Mouse (Mus musculus): ENCODE measurements at regions not wholly inside any gene's neighbourhood (a gene's known extent, or its start where the extent isn't known, plus 50 kb on each side); places are given as distances from the start of the nearest gene placed in this dataset.

- no peak for ATAC-seq (replicated peaks; ENCODE audit: low read depth, poor library complexity, severe bottlenecking)
These were observed 133.0 kb downstream of the Bcas1 start for GRCm38 (mm10) chr2:170294657-170295056.

DNA sequence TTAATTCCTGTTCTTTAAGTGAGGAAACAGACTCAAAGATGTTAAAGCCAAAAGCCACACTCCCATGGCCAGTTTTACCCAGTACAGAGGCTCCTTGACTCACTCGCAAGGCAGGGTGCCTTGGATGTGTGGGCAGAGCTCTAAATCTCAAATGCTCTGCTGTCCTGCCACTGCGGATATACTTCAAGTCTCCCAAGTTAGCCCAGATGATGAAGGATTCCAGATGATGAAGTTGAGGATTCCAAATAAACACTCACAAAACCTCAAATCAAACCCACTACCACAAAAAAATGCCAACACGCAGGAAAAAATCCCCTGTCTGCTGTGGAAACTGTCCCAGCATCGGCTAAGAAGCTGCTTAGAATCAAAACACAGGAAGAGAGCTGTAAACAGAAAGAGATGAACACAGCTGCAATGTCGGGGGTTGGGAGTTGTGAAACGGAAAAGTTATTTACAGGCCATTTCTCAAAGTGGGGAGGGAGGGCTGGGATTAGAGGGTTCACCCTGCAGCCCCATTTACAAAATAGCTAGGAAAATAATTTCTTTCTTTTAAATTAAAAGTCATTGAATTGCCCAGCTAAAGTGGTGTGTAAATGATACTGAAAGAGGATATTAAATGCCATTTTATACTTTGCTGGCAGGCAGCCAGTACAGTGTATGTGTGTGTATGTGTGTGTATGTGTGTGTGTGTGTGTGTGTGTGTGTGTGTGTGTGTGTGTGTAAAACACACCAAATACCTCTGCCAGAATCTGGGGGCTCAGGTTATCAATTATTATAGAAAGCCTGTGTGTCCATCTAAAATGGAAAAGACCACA is 135.6 kb downstream of the Bcas1 start:
- ATAC-seq (replicated peaks; ENCODE audit: low read depth, poor library complexity, severe bottlenecking) = peak; percentile 33; the same call in 1 of the 2 replicates

GRCm38 (mm10) chr2:170289378-170289960 is 138.2 kb downstream of the Bcas1 start:
- ATAC-seq (replicated peaks; ENCODE audit: low read depth, poor library complexity, severe bottlenecking) = no peak

- no peak for ATAC-seq (replicated peaks; ENCODE audit: low read depth, poor library complexity, severe bottlenecking)
These were observed 138.9 kb downstream of the Bcas1 start for GRCm38 (mm10) chr2:170288787-170289186.

GRCm38 (mm10) chr2:170288196-170288595 is 139.4 kb downstream of the Bcas1 start:
- no peak for ATAC-seq (replicated peaks; ENCODE audit: low read depth, poor library complexity, severe bottlenecking)

DNA sequence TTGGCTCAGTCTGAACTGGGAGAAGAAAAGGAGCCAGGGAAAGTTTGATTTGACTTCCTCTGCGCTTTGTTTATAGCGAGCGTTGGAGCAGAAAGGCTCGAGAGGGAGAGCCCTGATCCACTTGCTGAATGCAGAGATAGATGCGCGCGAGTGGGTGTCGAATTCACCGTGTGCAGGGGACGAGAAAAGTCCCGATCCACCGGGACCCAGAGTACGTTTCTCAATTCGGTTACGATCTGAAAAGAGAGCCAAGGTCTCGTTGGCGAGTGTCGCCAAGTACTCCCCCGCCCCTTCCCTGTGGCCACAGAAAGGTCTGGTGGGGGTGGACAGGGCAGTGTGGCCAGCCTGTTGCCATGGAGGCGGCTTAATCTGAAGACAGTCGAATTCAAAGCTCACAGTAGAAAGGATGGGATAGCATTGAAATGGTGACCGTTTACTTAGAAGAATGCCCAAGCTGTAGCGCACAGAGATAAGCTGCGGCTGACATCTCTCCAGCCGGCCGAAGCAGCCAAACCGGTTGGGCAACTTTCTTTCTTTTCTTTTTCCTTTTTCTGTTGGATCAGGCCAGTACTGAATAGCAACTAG is 139.5 kb upstream of the Zfp217 start:
- peak; percentile 31; the same call in 1 of the 2 replicates for ATAC-seq (replicated peaks; ENCODE audit: low read depth, poor library complexity, severe bottlenecking)

GRCm38 (mm10) chr2:170286773-170287172 is 138.9 kb upstream of the Zfp217 start:
- no peak for ATAC-seq (replicated peaks; ENCODE audit: low read depth, poor library complexity, severe bottlenecking)

- ATAC-seq (replicated peaks; ENCODE audit: low read depth, poor library complexity, severe bottlenecking) = no peak
These were observed 134.6 kb upstream of the Zfp217 start for GRCm38 (mm10) chr2:170282463-170282862.

DNA sequence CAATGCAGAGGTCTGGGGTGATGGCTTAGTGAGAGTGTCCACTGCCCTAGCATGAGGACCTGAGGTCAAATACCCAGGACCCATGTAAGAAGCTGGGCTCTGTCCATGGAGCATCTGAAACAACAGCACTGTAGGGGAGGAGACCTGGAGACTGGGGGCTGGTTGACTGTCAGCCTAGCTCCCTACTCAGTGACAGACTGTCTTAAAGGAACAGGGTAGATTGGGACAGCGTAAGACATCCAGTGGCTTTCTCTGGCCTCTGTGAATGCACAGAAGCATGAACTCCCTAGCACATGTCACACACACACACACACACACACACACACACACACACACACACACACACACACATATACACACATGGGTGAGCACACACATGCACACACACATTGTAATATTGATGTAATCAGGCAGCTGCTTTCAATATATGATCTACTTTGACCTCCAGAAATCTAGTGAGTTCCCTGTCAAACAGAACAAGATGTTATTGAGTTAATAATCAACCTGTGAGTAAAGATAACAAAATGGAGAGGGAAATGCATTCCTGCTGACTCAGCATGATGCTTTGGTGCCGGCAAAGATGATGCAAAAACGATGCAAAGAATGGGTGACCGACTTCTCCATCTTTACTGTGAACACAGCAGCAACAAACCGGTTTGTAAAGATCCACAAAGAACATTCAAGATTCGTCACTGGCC is 133.6 kb upstream of the Zfp217 start:
- ATAC-seq (replicated peaks; ENCODE audit: low read depth, poor library complexity, severe bottlenecking) = no peak

GRCm38 (mm10) chr2:170280733-170281132 is 132.8 kb upstream of the Zfp217 start:
- peak; percentile 66; the same call in 1 of the 2 replicates for ATAC-seq (replicated peaks; ENCODE audit: low read depth, poor library complexity, severe bottlenecking)

DNA sequence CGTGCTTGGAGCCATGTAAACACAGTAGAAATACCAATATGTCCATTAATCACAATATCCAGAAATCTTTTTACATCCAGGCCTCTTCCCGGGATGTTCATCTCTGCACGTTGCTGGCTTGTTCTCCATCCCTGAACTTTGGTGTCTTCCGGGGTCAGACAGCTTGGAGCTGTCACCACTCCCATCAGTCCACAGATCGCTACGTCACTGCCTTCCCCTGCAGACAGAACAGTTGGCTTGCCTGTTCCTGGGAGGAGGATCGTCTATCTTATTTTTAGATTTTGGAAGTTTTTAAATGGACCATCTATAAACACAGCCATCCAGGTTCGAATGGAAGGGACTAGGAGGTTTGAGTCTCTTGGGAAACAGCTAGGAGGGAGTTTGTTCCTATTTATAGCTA is 130.0 kb upstream of the Zfp217 start:
- no peak for ATAC-seq (replicated peaks; ENCODE audit: low read depth, poor library complexity, severe bottlenecking)

DNA sequence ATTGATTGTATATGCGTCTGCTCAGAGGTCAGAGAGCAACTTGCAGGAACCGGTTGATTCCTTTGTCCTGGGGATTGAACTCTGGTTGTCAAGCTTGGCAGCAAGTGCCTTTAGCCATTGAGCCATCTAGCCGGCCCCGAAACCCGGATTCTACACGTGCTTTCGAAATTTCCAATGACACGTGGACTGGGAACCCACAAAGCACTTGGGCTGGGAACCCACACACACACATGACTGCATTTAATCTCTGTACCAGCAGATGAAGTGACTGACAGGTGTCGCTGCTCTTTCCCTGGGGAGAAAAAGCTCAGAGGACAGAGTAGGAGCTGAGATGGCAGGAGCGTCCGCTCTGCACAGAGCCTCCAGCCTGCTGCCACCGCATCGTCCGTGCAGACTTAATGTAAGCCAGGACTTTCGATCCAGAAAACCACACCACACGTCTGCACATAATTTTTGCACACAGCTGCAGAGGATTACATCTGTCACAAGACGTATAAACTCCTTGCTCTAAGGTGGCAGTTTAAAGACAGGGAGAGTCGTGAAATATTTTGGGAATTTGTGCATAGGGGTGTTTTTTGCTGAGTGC is 129.4 kb upstream of the Zfp217 start:
- ATAC-seq (replicated peaks; ENCODE audit: low read depth, poor library complexity, severe bottlenecking) = no peak

DNA sequence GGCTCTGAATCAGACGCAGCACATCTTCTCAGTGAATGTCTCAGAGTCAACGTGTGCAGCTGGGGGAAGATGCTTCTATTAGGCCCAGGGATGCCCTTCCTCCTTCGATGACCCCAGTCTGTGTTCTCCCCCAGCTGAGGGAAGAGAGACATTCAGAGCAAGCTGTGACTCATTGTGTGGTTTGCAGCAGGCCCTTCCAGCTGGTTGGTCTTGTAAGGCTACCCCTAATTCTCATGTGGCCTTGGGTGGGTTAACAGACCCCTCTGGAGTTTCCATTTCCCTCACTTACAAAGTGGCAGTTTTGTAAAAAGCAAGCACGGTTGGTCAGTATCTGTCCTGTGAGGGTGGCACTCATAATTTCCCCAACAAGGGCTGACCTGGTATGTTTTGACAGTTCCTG is 127.8 kb upstream of the Zfp217 start:
- ATAC-seq (replicated peaks; ENCODE audit: low read depth, poor library complexity, severe bottlenecking) = no peak

GRCm38 (mm10) chr2:170269926-170270577 is 122.1 kb upstream of the Zfp217 start:
- no peak for ATAC-seq (replicated peaks; ENCODE audit: low read depth, poor library complexity, severe bottlenecking)

GRCm38 (mm10) chr2:170268080-170268479 is 120.2 kb upstream of the Zfp217 start:
- no peak for ATAC-seq (replicated peaks; ENCODE audit: low read depth, poor library complexity, severe bottlenecking)

GRCm38 (mm10) chr2:170267152-170267551 is 119.2 kb upstream of the Zfp217 start:
- no peak for ATAC-seq (replicated peaks; ENCODE audit: low read depth, poor library complexity, severe bottlenecking)

GRCm38 (mm10) chr2:170266407-170267101 is 118.7 kb upstream of the Zfp217 start:
- 0 out of 2 replicates have a peak, but pooled peaks have one; percentile 42 for ATAC-seq (replicated peaks; ENCODE audit: low read depth, poor library complexity, severe bottlenecking)

DNA sequence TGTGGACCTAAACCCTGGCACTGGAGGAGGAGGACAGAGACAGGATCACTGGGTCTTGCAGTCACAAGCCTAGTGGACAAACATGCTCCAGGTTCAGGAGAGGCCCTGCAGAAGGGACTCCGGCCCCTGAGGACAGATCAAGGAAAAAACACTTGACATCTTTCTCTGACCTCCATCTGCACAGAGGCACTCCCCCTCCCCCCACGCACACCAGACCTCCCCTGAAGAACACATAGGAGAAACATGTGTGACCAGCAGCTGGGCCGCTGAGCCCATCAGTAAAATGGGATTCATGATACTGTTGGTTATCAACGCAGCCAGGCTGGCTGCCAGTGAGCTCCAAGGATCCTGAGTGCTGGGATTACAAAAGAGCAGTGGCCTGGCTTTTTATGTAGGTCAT is 115.7 kb upstream of the Zfp217 start:
- ATAC-seq (replicated peaks; ENCODE audit: low read depth, poor library complexity, severe bottlenecking) = no peak

DNA sequence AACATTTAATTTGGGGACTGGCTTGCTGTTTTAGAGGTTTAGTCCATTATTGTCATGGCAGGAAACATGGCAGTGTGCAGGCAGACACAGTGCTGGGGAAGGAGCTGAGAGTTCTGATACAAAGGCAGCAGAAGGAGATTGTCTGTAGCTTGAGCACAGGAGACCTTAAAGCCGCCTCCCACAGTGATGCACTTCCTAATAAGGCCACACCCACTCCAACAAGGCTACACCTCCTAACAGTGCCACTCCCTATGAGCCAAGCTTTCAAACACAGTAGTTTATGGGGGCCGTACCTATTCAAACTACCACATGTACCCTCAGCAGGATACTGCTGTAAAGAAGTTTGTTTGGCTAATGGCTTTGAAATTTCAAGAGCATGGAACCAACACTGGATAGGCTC is 113.3 kb upstream of the Zfp217 start:
- no peak for ATAC-seq (replicated peaks; ENCODE audit: low read depth, poor library complexity, severe bottlenecking)

Data from common myeloid progenitor, adult 5-6 weeks (primary cell).